Mouse (Mus musculus) neural tube, embryonic 14.5 days (tissue): Measurements from ENCODE around the gene Pacsin2. TPM values are rescaled to one million over a fixed set of nuclear protein-coding genes. Genes with fewer than 3 reads are reported as not detected.
"Not testable (repeated sequence)": the region's sequence is repeated elsewhere in the genome, so short reads cannot be mapped to it uniquely, and the experiment has no call there.

Experiments
- ATAC-seq: fragments of 200-750 bp; cut with Nextera tagmentation; 2 replicates; pipeline ENCODE4 v1.8.0; 2017; ENCODE audit warnings: low read depth, mild to moderate bottlenecking, moderate TSS enrichment, moderate library complexity
- H3K27ac ChIP-seq: fragments of 300-500 bp; sonication (generic); 2 replicates; pipeline ENCODE4 v1.5.1; 2014; ENCODE audit warnings: low read depth, mild to moderate bottlenecking, control low read depth, low read length, moderate library complexity, mixed read lengths
- H3K27me3 ChIP-seq: fragments of 300-500 bp; sonication (generic); 2 replicates; pipeline ENCODE4 v1.6.1; 2014; ENCODE audit warnings: low read length; ENCODE audit not compliant: control insufficient read depth, insufficient read depth
- H3K36me3 ChIP-seq: fragments of 300-500 bp; sonication (generic); 2 replicates; pipeline ENCODE4 v1.6.1; 2014; ENCODE audit warnings: low read length, mixed read lengths; ENCODE audit not compliant: control insufficient read depth, insufficient read depth
- H3K4me1 ChIP-seq: fragments of 300-500 bp; sonication (generic); 2 replicates; pipeline ENCODE4 v1.6.1; 2014; ENCODE audit warnings: low read length; ENCODE audit not compliant: control insufficient read depth, insufficient read depth
- H3K4me2 ChIP-seq: fragments of 300-500 bp; sonication (generic); 2 replicates; pipeline ENCODE4 v1.6.1; 2014; ENCODE audit warnings: mild to moderate bottlenecking, low read depth, low read length, control low read depth
- H3K4me3 ChIP-seq: fragments of 300-500 bp; sonication (generic); 2 replicates; pipeline ENCODE4 v1.5.1; 2014; ENCODE audit warnings: low read depth, low read length, control low read depth, mixed read lengths
- H3K9ac ChIP-seq: fragments of 300-500 bp; sonication (generic); replicated peaks from 2 replicates; pipeline ENCODE4 v1.6.1; 2014; ENCODE audit warnings: low read depth, mild to moderate bottlenecking, control low read depth, low read length, mixed read lengths
- H3K9me3 ChIP-seq: fragments of 300-500 bp; sonication (generic); 2 replicates; pipeline ENCODE4 v1.6.1; 2016; ENCODE audit warnings: low read length; ENCODE audit not compliant: control insufficient read depth
- WGBS: fragments of 180-500 bp; shearing (Covaris S2); extraction: QIAGEN DNeasy Blood & Tissue Kit; methylation state at CpG from one replicate; pipeline ENCODE4 v1.1.7; 2014; 5-methylcytosine and 5-hydroxymethylcytosine counted together
- polyA plus RNA-seq: library from polyadenylated mRNA; unstranded; fragments of >200 nt; fragmentation: Nextera tagmentation; extraction: Ambion mirVana; gene quantifications from 2 replicates; pipeline ENCODE4 v1.2.1, GENCODE M21; 2014

Gene Pacsin2
- polyA plus RNA-seq, 1 experiment from 2014 or later = 17.4 TPM

GRCm38 (mm10) chr15:83410270-83410669 is 54.1 kb downstream of the Pacsin2 start:
- H3K9ac ChIP-seq = no peak overlapping the region
- ATAC-seq = no peak
- no peak overlapping the region for H3K27ac ChIP-seq
- no peaks in the 10 kb centered on the region for H3K9me3 ChIP-seq
- no peaks in the 10 kb centered on the region for H3K36me3 ChIP-seq
- H3K4me2 ChIP-seq = no peak overlapping the region
- no peaks in the 10 kb centered on the region for H3K27me3 ChIP-seq
- H3K4me3 ChIP-seq = no peak overlapping the region
- WGBS = 90% methylated on average over 6 of the region's 6 CpGs
- no peaks in the 10 kb centered on the region for H3K4me1 ChIP-seq

DNA sequence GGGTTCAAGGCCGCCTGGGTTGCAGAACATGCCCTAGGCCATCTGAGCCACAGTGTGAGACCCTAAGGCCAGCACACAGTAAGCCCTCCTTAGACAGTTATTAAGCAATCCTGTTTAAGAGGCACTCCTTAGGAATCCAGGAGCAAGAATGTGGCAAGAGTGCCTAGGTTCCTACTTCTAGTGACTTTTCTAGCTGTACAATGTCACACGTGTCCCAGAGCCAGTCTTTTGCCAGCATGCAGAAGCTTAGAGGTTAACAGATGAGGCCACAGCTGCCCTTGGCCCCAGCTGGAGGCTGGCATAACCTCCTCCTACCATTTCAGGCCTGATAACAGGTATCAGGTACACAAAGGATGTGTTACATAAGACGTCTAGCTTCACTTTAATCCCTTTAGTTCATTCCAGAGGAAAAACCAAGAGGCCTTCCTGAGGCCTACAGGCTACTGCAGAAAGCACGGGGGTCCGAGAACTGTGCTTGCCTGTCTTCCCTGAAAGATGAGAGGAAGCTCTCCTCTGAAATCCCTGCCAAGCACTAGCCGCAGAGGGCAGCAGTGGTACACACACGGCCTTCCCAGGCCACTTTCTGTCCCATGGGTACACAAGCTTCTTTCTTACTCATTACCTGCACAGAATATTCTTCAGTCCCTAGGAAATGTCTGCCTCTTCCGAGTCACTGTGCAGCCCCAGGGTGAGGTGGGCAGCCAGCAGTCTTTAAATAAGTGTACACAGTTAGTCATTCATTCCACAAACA is 55.5 kb downstream of the Pacsin2 start:
- ATAC-seq = no peak
- Histone ChIP-seq H3K9me3 (no peaks in the 10 kb centered on the region), H3K27ac (no peak overlapping the region), H3K4me3 (no peak overlapping the region), H3K27me3 (no peaks in the 10 kb centered on the region), H3K4me1 (no peaks in the 10 kb centered on the region), H3K4me2 (no peak overlapping the region), H3K9ac (no peak overlapping the region), H3K36me3 (no peaks in the 10 kb centered on the region)
- 86% methylated on average over 8 of the region's 8 CpGs for WGBS

- H3K9me3 ChIP-seq = no peaks in the 10 kb centered on the region
- no peak overlapping the region for H3K4me3 ChIP-seq
- H3K4me2 ChIP-seq = no peak overlapping the region
- no peaks in the 10 kb centered on the region for H3K4me1 ChIP-seq
- H3K36me3 ChIP-seq = no peaks in the 10 kb centered on the region
- H3K9ac ChIP-seq = no peak overlapping the region
- no peaks in the 10 kb centered on the region for H3K27me3 ChIP-seq
- WGBS = 86% methylated on average over 5 of the region's 5 CpGs
- no peak for ATAC-seq
- no peak overlapping the region for H3K27ac ChIP-seq
Measured at GRCm38 (mm10) chr15:83408216-83408615, 56.2 kb downstream of the Pacsin2 start.

DNA sequence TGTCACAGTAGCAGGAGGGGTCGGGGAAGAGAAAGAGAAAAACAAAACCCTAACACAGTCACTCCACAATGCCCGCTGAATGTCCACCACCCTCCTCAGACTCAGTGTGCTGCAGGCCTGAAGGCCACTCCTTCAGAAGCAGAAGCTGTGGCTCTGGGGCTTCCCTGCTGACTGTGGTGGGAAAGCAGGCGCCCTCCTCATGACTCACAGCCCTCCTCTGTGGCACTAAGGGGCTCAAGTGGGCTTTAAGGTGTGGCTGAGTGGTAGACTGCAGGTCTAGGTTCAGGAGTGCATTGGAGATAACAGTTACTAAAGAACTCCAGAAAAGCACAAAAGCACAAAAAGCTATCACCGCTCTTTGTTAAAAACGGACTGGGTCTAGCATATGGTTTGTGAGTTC is 56.9 kb downstream of the Pacsin2 start:
- H3K27me3 ChIP-seq = no peaks in the 10 kb centered on the region
- WGBS = 84% methylated on average over 5 of the region's 5 CpGs
- H3K4me1 ChIP-seq = no peaks in the 10 kb centered on the region
- H3K4me3 ChIP-seq = no peak overlapping the region
- no peaks in the 10 kb centered on the region for H3K36me3 ChIP-seq
- ATAC-seq = no peak
- H3K27ac ChIP-seq = no peak overlapping the region
- no peak overlapping the region for H3K4me2 ChIP-seq
- H3K9me3 ChIP-seq = no peaks in the 10 kb centered on the region
- H3K9ac ChIP-seq = no peak overlapping the region

DNA sequence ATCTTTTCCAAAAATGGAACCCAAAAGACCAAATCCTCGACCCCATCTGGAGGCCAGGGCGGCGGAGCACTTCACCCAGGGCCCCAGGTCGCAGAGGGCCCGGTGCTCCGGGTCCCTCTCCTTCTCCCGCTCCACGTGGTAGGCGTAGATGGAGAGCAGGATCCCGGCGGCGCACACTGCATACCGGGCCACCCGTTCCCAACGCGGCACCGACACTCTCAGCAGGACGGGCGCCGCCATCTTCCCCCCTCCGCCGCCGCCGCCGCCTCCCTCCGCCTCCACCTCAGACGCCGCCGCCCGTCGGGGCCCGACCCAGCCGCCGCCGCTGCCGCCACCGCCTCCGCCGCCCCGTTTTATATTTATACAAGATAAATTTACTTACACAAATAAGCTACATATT is 58.5 kb downstream of the Pacsin2 start:
- WGBS = 93% methylated on average over 18 of the region's 40 CpGs
- not testable (repeated sequence) for H3K4me3 ChIP-seq, H3K27ac ChIP-seq, H3K4me1 ChIP-seq, H3K9ac ChIP-seq, H3K27me3 ChIP-seq, H3K9me3 ChIP-seq, H3K4me2 ChIP-seq, H3K36me3 ChIP-seq
- peak; percentile 28; the same call in 1 of the 2 replicates for ATAC-seq

GRCm38 (mm10) chr15:83404008-83404407 is 60.4 kb downstream of the Pacsin2 start:
- Histone ChIP-seq H3K4me3 (no peak overlapping the region), H3K27me3 (no peaks in the 10 kb centered on the region), H3K4me1 (no peaks in the 10 kb centered on the region), H3K36me3 (no peaks in the 10 kb centered on the region), H3K4me2 (no peak overlapping the region), H3K9me3 (no peaks in the 10 kb centered on the region), H3K9ac (no peak overlapping the region), H3K27ac (no peak overlapping the region)
- WGBS = 96% methylated on average over 3 of the region's 3 CpGs
- ATAC-seq = no peak

- Histone ChIP-seq H3K9me3 (no peaks in the 10 kb centered on the region), H3K4me3 (no peak overlapping the region), H3K27ac (no peak overlapping the region), H3K27me3 (no peaks in the 10 kb centered on the region), H3K36me3 (no peaks in the 10 kb centered on the region), H3K4me1 (no peaks in the 10 kb centered on the region), H3K9ac (no peak overlapping the region), H3K4me2 (no peak overlapping the region)
- no peak for ATAC-seq
- WGBS = 44% methylated on average over 5 of the region's 5 CpGs
Measured at GRCm38 (mm10) chr15:83403016-83403415, 61.4 kb downstream of the Pacsin2 start.

- no peak overlapping the region for H3K4me3 ChIP-seq
- H3K4me1 ChIP-seq = no peaks in the 10 kb centered on the region
- no peak overlapping the region for H3K4me2 ChIP-seq
- no peak overlapping the region for H3K9ac ChIP-seq
- no peaks in the 10 kb centered on the region for H3K36me3 ChIP-seq
- H3K9me3 ChIP-seq = no peaks in the 10 kb centered on the region
- WGBS = 90% methylated on average over 2 of the region's 2 CpGs
- no peaks in the 10 kb centered on the region for H3K27me3 ChIP-seq
- no peak overlapping the region for H3K27ac ChIP-seq
- ATAC-seq = no peak
Measured at GRCm38 (mm10) chr15:83392722-83393121, 71.7 kb downstream of the Pacsin2 start.

- Histone ChIP-seq H3K4me3 (no peak overlapping the region), H3K27ac (no peak overlapping the region), H3K36me3 (no peaks in the 10 kb centered on the region), H3K27me3 (no peaks in the 10 kb centered on the region), H3K9ac (no peak overlapping the region), H3K9me3 (no peaks in the 10 kb centered on the region), H3K4me2 (no peak overlapping the region), H3K4me1 (no peaks in the 10 kb centered on the region)
- 88% methylated on average over 2 of the region's 2 CpGs for WGBS
- ATAC-seq = no peak
Measured at GRCm38 (mm10) chr15:83387911-83388310, 76.5 kb downstream of the Pacsin2 start.
